Mouse (Mus musculus): ENCODE results near the gene Tdpoz3.
"Not testable (repeated sequence)": the region's sequence is repeated elsewhere in the genome, so short reads cannot be mapped to it uniquely, and the experiment has no call there.

Gene Tdpoz3

GRCm38 (mm10) chr3:93825720-93826119, at the start of gene Tdpoz3:
Tdpoz3 (plus strand) TSS chr3:93826020.
- DNase-seq (ENCODE audit: low spot score in 2 of 2) = not testable (repeated sequence)

GRCm38 (mm10) chr3:93796098-93796497, 29.7 kb upstream of the Tdpoz3 start, which contains the start of gene Tdpoz4:
Tdpoz4 (plus strand) TSS chr3:93796398.
- DNase-seq (ENCODE audit: low spot score in 2 of 2) = not testable (repeated sequence)

- DNase-seq (ENCODE audit: low spot score in 2 of 2) = not testable (repeated sequence)
Measured at GRCm38 (mm10) chr3:93813341-93813740, 12.5 kb upstream of the Tdpoz3 start.

GRCm38 (mm10) chr3:93858957-93859356, 33.1 kb downstream of the Tdpoz3 start:
- not testable (repeated sequence) for DNase-seq (ENCODE audit: low spot score in 2 of 2)

- not testable (repeated sequence) for DNase-seq (ENCODE audit: low spot score in 2 of 2)
Measured at GRCm38 (mm10) chr3:93870635-93871034, 44.8 kb downstream of the Tdpoz3 start.
